Mouse (Mus musculus): Measurements from ENCODE around the gene Mta2.

Gene Mta2

DNA sequence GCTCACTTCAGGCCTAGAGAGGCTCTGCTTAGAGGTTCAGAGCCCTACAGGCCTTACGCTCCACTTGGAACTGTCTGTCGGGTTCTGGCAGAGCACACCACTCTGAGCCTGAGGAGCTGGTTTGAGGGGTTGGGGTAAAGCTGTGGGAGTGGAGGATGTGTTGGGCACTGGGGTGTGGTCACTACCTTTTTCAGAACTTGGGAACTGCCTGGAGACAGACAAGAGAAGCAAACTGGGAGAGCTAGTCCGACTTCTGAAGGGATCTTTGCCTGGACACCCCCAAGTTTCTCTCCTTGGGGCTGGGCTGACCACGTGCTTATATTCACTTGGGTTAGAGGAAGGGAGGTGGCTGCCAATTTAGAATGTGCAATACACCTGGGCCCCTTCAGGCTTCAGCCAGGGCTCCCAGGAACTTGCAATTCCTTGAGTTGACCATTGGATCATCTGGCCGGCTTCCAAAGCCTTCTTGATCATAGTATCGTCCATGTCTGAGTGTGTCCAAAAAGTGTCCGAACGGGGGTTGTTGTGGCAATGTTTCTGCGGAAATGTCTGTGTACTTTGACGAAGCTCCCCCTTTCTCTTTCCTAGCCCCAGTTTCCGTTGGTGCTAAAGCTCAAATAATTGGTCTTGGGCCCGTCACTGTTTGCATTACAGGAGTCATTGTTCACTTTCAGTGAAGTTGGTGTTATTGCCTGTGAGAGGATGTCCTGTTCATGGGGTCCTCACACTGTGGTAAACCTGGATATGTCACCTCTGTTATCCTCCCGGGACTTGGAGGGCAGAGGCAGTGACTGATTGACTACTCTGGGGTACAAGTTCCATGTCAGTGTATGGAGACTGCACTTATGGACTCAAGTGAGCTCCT lies 50.4 kb downstream of the Mta2 start:
- no peak for DNase-seq (ENCODE audit: low spot score in 2 of 2)

GRCm38 (mm10) chr19:8992769-8993624 lies 51.3 kb downstream of the Mta2 start:
- DNase-seq (ENCODE audit: low spot score in 2 of 2): peak; percentile 81 to 86

- DNase-seq (ENCODE audit: low spot score in 2 of 2): no peak
Observed at GRCm38 (mm10) chr19:8993625-8993912, 51.9 kb downstream of the Mta2 start.

DNA sequence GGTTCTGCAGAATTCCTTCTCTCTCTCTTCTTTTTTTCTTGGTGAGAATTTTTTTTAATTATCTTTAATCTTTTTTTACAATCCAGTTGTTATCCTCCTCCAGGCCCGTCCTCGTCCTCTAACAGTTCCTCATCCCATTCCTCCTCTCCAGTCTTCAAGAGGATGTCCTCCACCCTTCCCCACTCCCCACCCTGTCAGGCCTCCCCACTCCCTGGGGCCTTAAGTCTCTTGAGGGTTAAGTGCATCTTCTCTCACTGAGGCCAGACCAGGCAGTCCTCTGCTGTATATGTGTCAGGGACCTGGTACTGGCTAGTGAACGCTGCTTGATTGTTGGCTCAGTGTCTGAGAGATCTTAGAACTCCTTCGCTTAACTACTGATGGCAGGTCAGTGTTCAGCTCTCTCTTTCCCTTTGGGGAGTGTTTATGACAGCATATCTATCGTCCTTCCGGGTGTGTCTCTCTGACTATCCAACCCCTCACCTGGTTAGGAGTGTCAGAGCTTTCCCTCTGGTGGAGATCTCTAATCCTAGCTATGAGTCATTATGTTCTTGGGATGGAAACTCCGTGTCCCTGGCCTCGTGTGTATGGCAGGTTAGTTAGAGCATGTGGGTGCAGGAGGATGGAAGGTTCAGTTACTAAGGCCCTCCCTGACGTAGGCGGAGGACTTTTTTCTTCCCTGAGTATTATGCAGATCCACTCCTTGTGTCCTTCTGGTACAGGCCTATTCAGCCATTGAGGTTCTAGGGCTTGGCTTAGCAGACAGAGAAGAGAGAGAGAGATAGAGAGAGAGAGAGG lies 53.3 kb downstream of the Mta2 start:
- no peak for DNase-seq (ENCODE audit: low spot score in 2 of 2)

DNA sequence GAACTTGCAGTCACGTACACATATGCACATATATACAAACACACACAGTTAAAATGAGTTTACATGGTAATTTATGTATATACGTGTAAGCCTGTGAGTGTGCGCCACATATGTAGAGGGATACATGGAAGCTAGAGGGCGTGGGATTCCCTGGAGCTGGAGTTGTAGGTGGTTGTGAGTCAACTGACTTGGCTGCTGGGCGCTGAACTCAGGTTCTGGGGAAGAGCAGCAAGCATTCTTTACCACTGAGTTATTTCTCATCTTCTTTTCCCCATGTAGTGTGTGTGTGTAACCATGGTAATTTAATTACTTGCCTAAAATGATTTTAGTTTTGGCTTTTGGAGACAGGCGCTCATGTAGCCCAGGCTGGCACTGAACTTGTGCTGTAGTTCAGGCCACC lies 54.9 kb downstream of the Mta2 start:
- DNase-seq (ENCODE audit: low spot score in 2 of 2): no peak

- DNase-seq (ENCODE audit: low spot score in 2 of 2): peak; percentile 69 to 71
Observed at GRCm38 (mm10) chr19:8997546-8997945, 55.9 kb downstream of the Mta2 start.

DNA sequence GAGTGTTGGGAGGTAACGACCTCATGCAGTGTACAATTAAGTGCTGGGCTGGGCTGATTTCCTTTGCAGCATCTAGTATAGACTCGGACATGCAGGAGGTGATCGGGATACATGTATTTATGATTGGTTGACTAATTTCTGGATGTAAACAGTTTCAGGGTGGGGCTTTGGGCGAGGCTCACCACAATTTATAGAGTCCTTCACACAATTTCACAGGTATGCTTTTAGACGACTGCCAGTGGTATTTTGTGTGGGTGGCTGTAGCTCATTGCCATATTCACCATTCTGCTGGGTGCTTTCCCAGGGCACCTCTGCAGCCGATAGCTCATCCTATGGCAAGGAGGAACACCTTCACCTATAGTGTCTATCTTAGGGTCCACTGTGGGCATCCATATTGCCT lies 56.9 kb downstream of the Mta2 start:
- no peak for DNase-seq (ENCODE audit: low spot score in 2 of 2)

- DNase-seq (ENCODE audit: low spot score in 2 of 2): no peak
Observed at GRCm38 (mm10) chr19:8999223-8999622, 57.5 kb downstream of the Mta2 start.
